Mouse (Mus musculus): ENCODE data around the gene Eomes. TPM values are rescaled to one million over a fixed set of nuclear protein-coding genes. Genes with fewer than 3 reads are reported as not detected.
A peak's percentile ranks its signal among the peaks of the same experiment; 100 is the strongest.

Eomes gene
- polyA plus RNA-seq, 1 experiment from 2014 or later: 0.06 TPM

GRCm38 (mm10) chr9:118530679-118531078 lies 52.7 kb downstream of the Eomes start:
- no peaks in the 10 kb centered on the region for H3K9me3 ChIP-seq (ENCODE audit: low read length)
- no peak overlapping the region for H3K27ac ChIP-seq (ENCODE audit: low read length)
- DNase-seq (ENCODE audit: low spot score) (peak; percentile 57), ATAC-seq (peak; percentile 80)
- TF ChIP-seq CTCF (IDR thresholded peaks at IDR 0.05): no peak
- no peak for TF ChIP-seq EP300 (IDR thresholded peaks at IDR 0.05)
- H3K4me3 ChIP-seq (ENCODE audit: low read depth, low read length): no peak overlapping the region
- H3K27me3 ChIP-seq (replicated peaks; ENCODE audit: insufficient read depth, low read length): no peaks in the 10 kb centered on the region
- H3K36me3 ChIP-seq (ENCODE audit: insufficient read depth, low read length): peaks cover 34% of the 10 kb centered on the region
- no peaks in the 10 kb centered on the region for H3K4me1 ChIP-seq (ENCODE audit: insufficient read depth, low read depth, low read length)
- H3K4me2 ChIP-seq (replicated peaks; ENCODE audit: low read depth, low read length): no peak overlapping the region
- 52% methylated on average over 6 of the region's 6 CpGs for WGBS
- H3K9ac ChIP-seq (replicated peaks; ENCODE audit: low read depth): no peak overlapping the region

GRCm38 (mm10) chr9:118532516-118533205 lies 54.6 kb downstream of the Eomes start:
- H3K9ac ChIP-seq (replicated peaks; ENCODE audit: low read depth): no peak overlapping the region
- H3K4me2 ChIP-seq (replicated peaks; ENCODE audit: low read depth, low read length): no peak overlapping the region
- no peak overlapping the region for H3K4me3 ChIP-seq (ENCODE audit: low read depth, low read length)
- DNase-seq (ENCODE audit: low spot score) (no peak), ATAC-seq (no peak)
- WGBS: 88% methylated on average over 7 of the region's 7 CpGs
- H3K27ac ChIP-seq (ENCODE audit: low read length): no peak overlapping the region
- peaks cover 36% of the 10 kb centered on the region for H3K36me3 ChIP-seq (ENCODE audit: insufficient read depth, low read length)
- TF ChIP-seq EP300 (IDR thresholded peaks at IDR 0.05) (no peak), CTCF (IDR thresholded peaks at IDR 0.05) (no peak)
- H3K27me3 ChIP-seq (replicated peaks; ENCODE audit: insufficient read depth, low read length): no peaks in the 10 kb centered on the region
- no peaks in the 10 kb centered on the region for H3K4me1 ChIP-seq (ENCODE audit: insufficient read depth, low read depth, low read length)
- no peaks in the 10 kb centered on the region for H3K9me3 ChIP-seq (ENCODE audit: low read length)

Other genes starting within 250 kb of the Eomes start
- 30.6 and 35.6 TPM in 2 replicates for gene Golga4, start 28.1 kb downstream of the Eomes start, polyA plus RNA-seq (2015; fragmentation: Nextera tagmentation; extraction: Ambion mirVana)
- gene Itga9, start 128.5 kb downstream of the Eomes start, polyA plus RNA-seq (2015; fragmentation: Nextera tagmentation; extraction: Ambion mirVana): 22.0 and 24.2 TPM in 2 replicates

Measured in lung, postnatal 0 days (tissue).